Mouse (Mus musculus) MEL (cell line): ENCODE results near the gene Ccnb2. TPM values are rescaled to one million over a fixed set of nuclear protein-coding genes. Genes with fewer than 3 reads are reported as not detected.

ENCODE experiments used
- DNase-seq: peaks from one replicate; pipeline ENCODE4 v3.0.0; 2011; ENCODE audit warnings: low read depth, low spot score
- H3K27ac ChIP-seq: 2 replicates; pipeline ENCODE4 v1.5.1; 2012; ENCODE audit warnings: low read depth, mild to moderate bottlenecking, control low read depth, low read length, moderate library complexity; ENCODE audit not compliant: control insufficient read depth
- H3K27me3 ChIP-seq, 2 experiments: fragments of 150-350 bp in 1 of 2; sonication (generic) in 1 of 2; 2 replicates each; pipeline ENCODE4 v1.6.1; 2012; ENCODE audit warnings: low read length in 2 of 2, mild to moderate bottlenecking in 2 of 2, improper control_type of control experiment in 1 of 2, moderate library complexity in 1 of 2; ENCODE audit not compliant: insufficient read depth in 2 of 2, control insufficient read depth in 1 of 2
- H3K36me3 ChIP-seq, 2 experiments: 2 replicates each; pipeline ENCODE4 v1.6.1; 2012 to 2014; ENCODE audit warnings: low read length in 2 of 2, improper control_type of control experiment in 1 of 2, inconsistent platforms in 1 of 2, mild to moderate bottlenecking in 1 of 2; ENCODE audit not compliant: insufficient read depth in 2 of 2, control insufficient read depth in 1 of 2
- H3K4me1 ChIP-seq, 2 experiments: fragments of 150-350 bp in 1 of 2; sonication (generic) in 1 of 2; 2 replicates each; pipeline ENCODE4 v1.6.1; 2012; ENCODE audit warnings: low read length in 2 of 2, improper control_type of control experiment in 1 of 2, mild to moderate bottlenecking in 1 of 2; ENCODE audit not compliant: insufficient read depth in 2 of 2, control insufficient read depth in 1 of 2
- H3K4me3 ChIP-seq, 2 experiments: fragments of 150-350 bp in 1 of 2; sonication (generic) in 1 of 2; 2 replicates each; pipeline ENCODE4 v1.5.1; 2012; ENCODE audit warnings: low read depth in 2 of 2, low read length in 2 of 2, mild to moderate bottlenecking in 2 of 2, moderate library complexity in 2 of 2, control low read depth in 1 of 2, improper control_type of control experiment in 1 of 2; ENCODE audit not compliant: control insufficient read depth in 1 of 2, insufficient read depth in 1 of 2
- H3K79me2 ChIP-seq: 2 replicates; pipeline ENCODE4 v1.6.1; 2012; ENCODE audit warnings: mild to moderate bottlenecking, low read length, moderate library complexity; ENCODE audit not compliant: control insufficient read depth, poor library complexity, insufficient read depth
- H3K9ac ChIP-seq: 2 replicates; pipeline ENCODE4 v1.6.1; 2012; ENCODE audit warnings: low read depth, mild to moderate bottlenecking, control low read depth, low read length, moderate library complexity; ENCODE audit not compliant: control insufficient read depth, poor library complexity, severe bottlenecking
- H3K9me3 ChIP-seq: fragments of 150-350 bp; sonication (generic); replicated peaks from 2 replicates; pipeline ENCODE4 v1.6.1; 2012; ENCODE audit warnings: mild to moderate bottlenecking, low read length, improper control_type of control experiment, moderate library complexity; ENCODE audit not compliant: insufficient read depth
- BHLHE40 ChIP-seq: IDR thresholded peaks from 2 replicates; pipeline ENCODE4 v1.6.1; 2012; ENCODE audit warnings: low read depth, mild to moderate bottlenecking, inconsistent platforms, low read length, improper control_type of control experiment, borderline replicate concordance
- CHD1 ChIP-seq: IDR thresholded peaks from 2 replicates; pipeline ENCODE4 v1.6.1; 2012; ENCODE audit warnings: low read depth, mild to moderate bottlenecking, inconsistent platforms, low read length, improper control_type of control experiment
- CHD2 ChIP-seq: IDR thresholded peaks from 2 replicates; pipeline ENCODE4 v1.6.1; 2011; ENCODE audit warnings: low read length, improper control_type of control experiment
- CTCF ChIP-seq, 3 experiments: IDR thresholded peaks in 2 of 3; conservative IDR thresholded peaks in 1 of 3; 2 replicates each; pipeline ENCODE4 v1.5.1; 2011 to 2012; ENCODE audit warnings: low read length in 3 of 3, low read depth in 2 of 3, mild to moderate bottlenecking in 2 of 3, improper control_type of control experiment in 1 of 3, inconsistent platforms in 1 of 3, mixed read lengths in 1 of 3, moderate library complexity in 1 of 3; ENCODE audit not compliant: control insufficient read depth in 1 of 3, insufficient read depth in 1 of 3, poor library complexity in 1 of 3, severe bottlenecking in 1 of 3
- E2F4 ChIP-seq: IDR thresholded peaks from 2 replicates; pipeline ENCODE4 v1.6.1; 2011; ENCODE audit warnings: low read depth, low read length, improper control_type of control experiment, borderline replicate concordance
- EP300 ChIP-seq, 2 experiments: IDR thresholded peaks; 2 replicates each; pipeline ENCODE4 v1.6.1; 2011; ENCODE audit warnings: improper control_type of control experiment in 2 of 2, low read length in 2 of 2, low read depth in 1 of 2, mild to moderate bottlenecking in 1 of 2
- ETS1 ChIP-seq: IDR thresholded peaks from 2 replicates; pipeline ENCODE4 v1.6.1; 2012; ENCODE audit warnings: low read depth, mild to moderate bottlenecking, inconsistent platforms, low read length, improper control_type of control experiment, moderate library complexity
- GABPA ChIP-seq: IDR thresholded peaks from 2 replicates; pipeline ENCODE4 v1.6.1; 2012; ENCODE audit warnings: low read depth, mild to moderate bottlenecking, inconsistent platforms, low read length, improper control_type of control experiment, moderate library complexity
- GATA1 ChIP-seq: IDR thresholded peaks from 2 replicates; pipeline ENCODE4 v1.6.1; 2011; ENCODE audit warnings: low read depth, low read length, improper control_type of control experiment
- HCFC1 ChIP-seq: IDR thresholded peaks from 2 replicates; pipeline ENCODE4 v1.6.1; 2012; ENCODE audit warnings: low read depth, mild to moderate bottlenecking, inconsistent platforms, low read length, improper control_type of control experiment, moderate library complexity
- JUND ChIP-seq: IDR thresholded peaks from 2 replicates; pipeline ENCODE4 v1.6.1; 2011; ENCODE audit warnings: low read depth, mild to moderate bottlenecking, improper control_type of control experiment, low read length
- KAT2A ChIP-seq: conservative IDR thresholded peaks from 2 replicates; pipeline ENCODE4 v1.6.1; 2012; ENCODE audit warnings: low read depth, low read length, improper control_type of control experiment, inconsistent platforms
- MAFK ChIP-seq: IDR thresholded peaks from 2 replicates; pipeline ENCODE4 v1.6.1; 2011; ENCODE audit warnings: low read depth, mild to moderate bottlenecking, low read length, improper control_type of control experiment, borderline replicate concordance
- MAX ChIP-seq: IDR thresholded peaks from 2 replicates; pipeline ENCODE4 v1.6.1; 2011; ENCODE audit warnings: low read length, improper control_type of control experiment
- MAZ ChIP-seq: IDR thresholded peaks from 2 replicates; pipeline ENCODE4 v1.6.1; 2012; ENCODE audit warnings: low read depth, mild to moderate bottlenecking, inconsistent platforms, low read length, improper control_type of control experiment
- MEF2A ChIP-seq: IDR thresholded peaks from 2 replicates; pipeline ENCODE4 v1.6.1; 2014; ENCODE audit warnings: low read depth, mild to moderate bottlenecking, inconsistent platforms, low read length, improper control_type of control experiment; ENCODE audit not compliant: poor library complexity, insufficient replicate concordance, severe bottlenecking; ENCODE audit errors: extremely low read depth
- MXI1 ChIP-seq: IDR thresholded peaks from 2 replicates; pipeline ENCODE4 v1.6.1; 2011; ENCODE audit warnings: mild to moderate bottlenecking, low read depth, low read length, improper control_type of control experiment
- MYB ChIP-seq: IDR thresholded peaks from 2 replicates; pipeline ENCODE4 v1.6.1; 2011; ENCODE audit warnings: mild to moderate bottlenecking, low read depth, low read length, improper control_type of control experiment
- NELFE ChIP-seq: IDR thresholded peaks from 2 replicates; pipeline ENCODE4 v1.6.1; 2011; ENCODE audit warnings: low read depth, low read length, improper control_type of control experiment
- NRF1 ChIP-seq: IDR thresholded peaks from 2 replicates; pipeline ENCODE4 v1.6.1; 2014; ENCODE audit warnings: low read depth, mild to moderate bottlenecking, inconsistent platforms, low read length, improper control_type of control experiment, moderate library complexity; ENCODE audit not compliant: poor library complexity, insufficient read depth, severe bottlenecking
- POLR2A ChIP-seq, 2 experiments: IDR thresholded peaks; 2 replicates each; pipeline ENCODE4 v1.6.1; 2011 to 2012; ENCODE audit warnings: low read length in 2 of 2, mild to moderate bottlenecking in 2 of 2, control low read depth in 1 of 2, improper control_type of control experiment in 1 of 2, low read depth in 1 of 2, moderate library complexity in 1 of 2; ENCODE audit not compliant: control insufficient read depth in 1 of 2, insufficient read depth in 1 of 2, poor library complexity in 1 of 2
- POLR2AphosphoS2 ChIP-seq: IDR thresholded peaks from 2 replicates; pipeline ENCODE4 v1.6.1; 2011; ENCODE audit warnings: low read length, improper control_type of control experiment
- POLR2AphosphoS5 ChIP-seq: IDR thresholded peaks from 2 replicates; pipeline ENCODE4 v1.6.1; 2012; ENCODE audit warnings: low read depth, borderline replicate concordance, mild to moderate bottlenecking, inconsistent platforms, low read length, moderate library complexity, mixed read lengths
- RAD21 ChIP-seq: IDR thresholded peaks from 2 replicates; pipeline ENCODE4 v1.6.1; 2011; ENCODE audit warnings: mild to moderate bottlenecking, low read depth, low read length, improper control_type of control experiment
- RCOR1 ChIP-seq: IDR thresholded peaks from 2 replicates; pipeline ENCODE4 v1.6.1; 2012; ENCODE audit warnings: low read depth, mild to moderate bottlenecking, inconsistent platforms, low read length, improper control_type of control experiment
- SIN3A ChIP-seq: IDR thresholded peaks from 2 replicates; pipeline ENCODE4 v1.6.1; 2012; ENCODE audit warnings: low read length, improper control_type of control experiment, inconsistent platforms
- SMC3 ChIP-seq: IDR thresholded peaks from 2 replicates; pipeline ENCODE4 v1.6.1; 2011; ENCODE audit warnings: low read depth, low read length, improper control_type of control experiment
- TAL1 ChIP-seq: IDR thresholded peaks from 2 replicates; pipeline ENCODE4 v1.6.1; 2012; ENCODE audit warnings: mild to moderate bottlenecking, inconsistent platforms, low read length, moderate library complexity, mixed read lengths
- TBP ChIP-seq: IDR thresholded peaks from 2 replicates; pipeline ENCODE4 v1.8.0; 2011; ENCODE audit warnings: low read depth, low read length, improper control_type of control experiment
- TCF12 ChIP-seq: IDR thresholded peaks from 2 replicates; pipeline ENCODE4 v1.6.1; 2014; ENCODE audit warnings: low read depth, mild to moderate bottlenecking, inconsistent platforms, low read length, improper control_type of control experiment, moderate library complexity
- UBTF ChIP-seq: IDR thresholded peaks from 2 replicates; pipeline ENCODE4 v1.6.1; 2012; ENCODE audit warnings: low read depth, mild to moderate bottlenecking, inconsistent platforms, low read length, improper control_type of control experiment, moderate library complexity, borderline replicate concordance; ENCODE audit not compliant: insufficient read depth
- USF1 ChIP-seq: IDR thresholded peaks from 2 replicates; pipeline ENCODE4 v1.6.1; 2014; ENCODE audit warnings: low read depth, mild to moderate bottlenecking, inconsistent platforms, low read length, improper control_type of control experiment, moderate library complexity
- USF2 ChIP-seq, 2 experiments: IDR thresholded peaks; 2 replicates each; pipeline ENCODE4 v1.6.1; 2011 to 2012; ENCODE audit warnings: improper control_type of control experiment in 2 of 2, low read length in 2 of 2, borderline replicate concordance in 1 of 2, inconsistent platforms in 1 of 2, low read depth in 1 of 2, mild to moderate bottlenecking in 1 of 2; ENCODE audit not compliant: insufficient read depth in 1 of 2
- ZKSCAN1 ChIP-seq: IDR thresholded peaks from 2 replicates; pipeline ENCODE4 v1.6.1; 2012; ENCODE audit warnings: low read depth, mild to moderate bottlenecking, inconsistent platforms, low read length, improper control_type of control experiment, moderate library complexity
- ZMIZ1 ChIP-seq: IDR thresholded peaks from 2 replicates; pipeline ENCODE4 v1.6.1; 2012; ENCODE audit warnings: low read depth, mild to moderate bottlenecking, inconsistent platforms, low read length, improper control_type of control experiment, moderate library complexity
- ZNF384 ChIP-seq: IDR thresholded peaks from 2 replicates; pipeline ENCODE4 v1.6.1; 2012; ENCODE audit warnings: low read depth, mild to moderate bottlenecking, inconsistent platforms, low read length, improper control_type of control experiment
- polyA plus RNA-seq, 2 experiments: library from polyadenylated mRNA; stranded (reverse) in 1 of 2; unstranded in 1 of 2; fragments of >175 nt in 1 of 2; fragments of >200 nt in 1 of 2; gene quantifications; 2 replicates each; pipeline versions ENCODE4 v1.2.1 to v1.2.4; 2012; ENCODE audit warnings: low replicate concordance in 2 of 2, low read depth in 1 of 2; ENCODE audit not compliant: insufficient read length in 2 of 2, insufficient read depth in 1 of 2, missing spikeins in 1 of 2
- total RNA-seq: library from RNA; depleted of rRNA; stranded (reverse); fragments of 300-350 nt; gene quantifications from 2 replicates; pipeline ENCODE4 v1.2.3, GENCODE M21; 2012

Gene Ccnb2
- total and polyA plus RNA-seq, 3 experiments, result 86.5 to 128 (median 97.0) TPM

GRCm38 (mm10) chr9:70391660-70392562 lies 29.4 kb downstream of the Ccnb2 start:
- Histone ChIP-seq H3K36me3 (peaks cover 2 to 25% of the 10 kb centered on the region in 2 experiments; a peak in 3 of 4 replicates), H3K4me1 (peaks cover 0 to 20% of the 10 kb centered on the region in 2 experiments; a peak in 3 of 4 replicates)

GRCm38 (mm10) chr9:70391042-70391441 lies 30.3 kb downstream of the Ccnb2 start:
- H3K27me3 ChIP-seq, result no peaks in the 10 kb centered on the region
- no peaks in the 10 kb centered on the region for H3K79me2 ChIP-seq
- peaks cover 2 to 25% of the 10 kb centered on the region in 2 experiments; a peak in 2 of 4 replicates for H3K36me3 ChIP-seq
- peaks cover 0 to 23% of the 10 kb centered on the region in 2 experiments; a peak in 3 of 4 replicates for H3K4me1 ChIP-seq
- H3K9ac ChIP-seq, result no peak overlapping the region
- no peak overlapping the region for H3K4me3 ChIP-seq
- peak overlapping the region; percentile 80 for H3K27ac ChIP-seq
- H3K9me3 ChIP-seq, result no peaks in the 10 kb centered on the region
- DNase-seq, result peak; percentile 24
- no peak for TF ChIP-seq CTCF (IDR thresholded peaks at IDR 0.05 in 2 of 3, conservative IDR thresholded peaks at IDR 0.05 in 1 of 3; ENCODE audit: control insufficient read depth in 1 of 3, insufficient read depth in 1 of 3, low read depth in 2 of 3, low read length in 3 of 3, poor library complexity in 1 of 3, severe bottlenecking in 1 of 3)
- TF ChIP-seq NELFE, result no peak
- TF ChIP-seq GATA1, result peak; percentile 78
- TF ChIP-seq SMC3, result no peak
- TF ChIP-seq GABPA, result no peak
- no peak for TF ChIP-seq RCOR1
- peak; percentile 65 to 82 for TF ChIP-seq EP300 (IDR thresholded peaks at IDR 0.05; ENCODE audit: low read depth in 1 of 2, low read length in 2 of 2)
- TF ChIP-seq RAD21, result no peak
- peak; percentile 32; the same call in 1 of the 2 replicates for TF ChIP-seq MYB
- no peak for TF ChIP-seq E2F4
- TF ChIP-seq MAFK, result no peak
- TF ChIP-seq MAZ, result no peak
- TF ChIP-seq ETS1, result peak; percentile 68
- TF ChIP-seq UBTF, result no peak
- no peak for TF ChIP-seq CHD2
- TF ChIP-seq TCF12, result peak; percentile 81

More at GRCm38 (mm10) chr9:70391660-70392562, 29.4 kb downstream of the Ccnb2 start:
- peak; percentile 84 for DNase-seq
- H3K27me3 ChIP-seq, result no peaks in the 10 kb centered on the region
- TF ChIP-seq POLR2AphosphoS5 (no peak), GATA1 (peak; percentile 68), EP300 (IDR thresholded peaks at IDR 0.05; ENCODE audit: low read depth in 1 of 2, low read length in 2 of 2) (peak; percentile 60 to 81), ZNF384 (peak; percentile 71), HCFC1 (no peak), UBTF (no peak), MAFK (peak; percentile 87), MXI1 (peak; percentile 63), GABPA (peak; percentile 83), NRF1 (no peak), MAX (no peak), ETS1 (peak; percentile 78), CHD2 (no peak), BHLHE40 (no peak), ZMIZ1 (no peak), USF1 (no peak), NELFE (no peak), RCOR1 (0 out of 2 replicates have a peak, but pooled peaks have one; percentile 8), ZKSCAN1 (no peak), MEF2A (no peak), POLR2A (IDR thresholded peaks at IDR 0.05; ENCODE audit: control insufficient read depth in 1 of 2, insufficient read depth in 1 of 2, low read depth in 1 of 2, low read length in 2 of 2, poor library complexity in 1 of 2) (no peak), TBP (0 out of 2 replicates have a peak, but pooled peaks have one; percentile 21), E2F4 (no peak), RAD21 (no peak), KAT2A (no peak), CTCF (IDR thresholded peaks at IDR 0.05 in 2 of 3, conservative IDR thresholded peaks at IDR 0.05 in 1 of 3; ENCODE audit: control insufficient read depth in 1 of 3, insufficient read depth in 1 of 3, low read depth in 2 of 3, low read length in 3 of 3, poor library complexity in 1 of 3, severe bottlenecking in 1 of 3) (no peak), CHD1 (no peak), MYB (no peak), POLR2AphosphoS2 (no peak), JUND (no peak), SIN3A (peak; percentile 51), TAL1 (peak; percentile 51), USF2 (IDR thresholded peaks at IDR 0.05; ENCODE audit: borderline replicate concordance in 1 of 2, insufficient read depth in 1 of 2, low read depth in 1 of 2, low read length in 2 of 2) (no peak), MAZ (no peak), TCF12 (peak; percentile 26; the same call in 1 of the 2 replicates)
- TF ChIP-seq, all 39 proteins: peak for 12
- H3K9me3 ChIP-seq, result no peaks in the 10 kb centered on the region
- H3K9ac ChIP-seq, result peak overlapping the region; percentile 54
- H3K27ac ChIP-seq, result peak overlapping the region; percentile 80
- no peaks in the 10 kb centered on the region for H3K79me2 ChIP-seq
- peak overlapping the region; percentile 25 to 50 for H3K4me3 ChIP-seq
